Mouse (Mus musculus) cerebellum, adult 8-10 months (tissue): ENCODE measurements around the gene Coq8a.

Source experiments
- DNase-seq: peaks from one replicate; pipeline ENCODE4 v3.0.0; 2022

Coq8a gene

DNA sequence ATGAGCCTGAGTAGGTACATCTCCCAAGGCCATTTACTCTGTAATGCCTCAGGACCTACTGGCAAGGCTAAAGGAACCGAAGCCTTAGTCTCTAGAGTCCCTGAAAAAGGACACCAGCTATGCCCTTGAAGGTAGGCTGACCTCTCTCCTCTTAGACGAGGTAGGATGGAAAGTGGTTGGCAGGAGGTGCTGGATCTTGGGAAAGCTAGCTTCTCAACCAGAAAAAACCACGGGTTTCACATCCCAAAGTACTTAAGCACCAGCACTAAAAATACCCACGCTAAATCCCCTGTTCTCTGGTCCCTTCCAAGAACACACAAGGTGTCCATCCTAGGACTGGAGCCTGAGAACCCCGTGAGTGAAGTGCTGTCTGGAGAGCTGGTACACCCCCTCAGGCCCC lies 26.4 kb downstream of the Coq8a start:
- DNase-seq = no peak

GRCm38 (mm10) chr1:180172600-180172999 lies 26.8 kb downstream of the Coq8a start:
- DNase-seq = no peak

GRCm38 (mm10) chr1:180171883-180172282 lies 27.5 kb downstream of the Coq8a start:
- no peak for DNase-seq

DNA sequence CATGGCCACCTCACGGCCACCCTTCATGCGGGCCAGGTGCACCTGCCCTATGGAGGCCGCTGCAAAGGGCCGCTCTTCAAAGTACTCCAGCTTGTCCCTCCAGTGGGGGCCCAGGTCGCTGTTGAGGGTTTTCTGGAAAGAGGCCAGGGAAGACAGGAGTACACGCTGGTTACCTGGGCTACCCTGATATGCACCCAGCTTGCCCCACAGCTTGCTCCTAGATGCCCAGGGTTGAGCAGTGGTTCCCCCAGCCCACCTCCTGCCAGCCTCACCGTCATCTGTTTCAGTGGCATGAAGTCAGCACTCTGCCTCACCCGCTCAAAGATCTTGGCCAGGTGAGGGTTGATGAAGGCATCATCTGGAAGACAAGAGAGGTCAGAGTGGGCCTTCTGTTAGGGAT lies 29.3 kb downstream of the Coq8a start:
- no peak for DNase-seq

DNA sequence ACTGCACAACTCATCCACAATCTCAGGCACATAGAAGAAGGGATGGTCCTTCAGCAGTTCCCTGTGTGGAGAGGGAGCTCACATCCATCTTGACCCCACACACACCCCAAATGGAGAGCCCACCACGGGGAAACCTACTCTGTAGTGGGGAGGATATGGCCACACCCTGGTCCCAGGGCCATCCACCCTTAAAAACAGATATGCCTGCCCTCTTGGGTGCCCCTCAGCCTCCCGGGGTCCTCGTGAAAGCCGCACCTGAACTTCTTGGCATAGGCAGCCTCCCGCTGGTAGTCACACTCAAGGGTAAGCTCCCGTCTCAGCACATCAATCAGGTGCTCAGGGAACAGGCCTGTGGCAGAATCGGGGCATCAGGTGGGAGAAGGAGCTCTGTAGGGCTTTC lies 30.2 kb downstream of the Coq8a start:
- no peak for DNase-seq

DNA sequence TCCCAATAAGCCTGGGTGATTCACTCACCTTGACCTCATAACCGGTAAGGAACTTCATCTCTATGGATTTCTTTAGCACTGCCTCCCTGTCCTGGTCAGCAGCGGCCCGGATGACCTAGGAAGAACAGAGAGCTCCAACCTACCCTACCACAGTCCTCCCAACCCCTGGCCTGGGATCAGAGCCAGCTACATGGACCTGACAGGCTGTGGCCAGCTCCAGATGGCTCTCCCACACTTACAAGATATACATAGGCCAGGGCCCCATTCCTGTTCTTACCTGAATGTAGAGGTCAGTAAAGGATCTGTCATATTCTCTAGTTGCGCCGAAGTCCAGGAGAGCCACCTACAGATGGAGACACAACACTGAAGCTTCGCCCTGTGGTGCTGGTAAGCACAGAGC lies 31.1 kb downstream of the Coq8a start:
- DNase-seq = no peak

DNA sequence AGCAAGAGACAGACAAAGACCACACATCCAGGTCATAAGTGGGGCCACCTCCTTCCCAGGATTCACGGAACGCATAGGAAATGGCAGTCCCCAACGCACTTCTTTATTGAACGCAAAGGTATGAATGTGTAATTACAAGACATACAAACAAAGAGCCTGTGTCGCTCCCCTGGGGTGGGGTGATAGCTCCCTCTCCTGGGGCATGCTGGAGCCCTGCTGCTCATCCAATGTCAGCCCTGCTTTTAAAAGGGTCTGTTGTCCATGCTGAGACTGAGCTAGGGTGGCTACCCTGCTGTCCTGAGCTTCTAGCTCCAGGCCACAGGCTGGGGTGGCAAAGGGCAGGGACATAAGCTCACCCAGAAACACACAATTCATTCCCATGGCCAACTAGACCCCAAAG lies 32.9 kb downstream of the Coq8a start:
- no peak for DNase-seq

GRCm38 (mm10) chr1:180162986-180163385 lies 36.4 kb downstream of the Coq8a start:
- DNase-seq = no peak

DNA sequence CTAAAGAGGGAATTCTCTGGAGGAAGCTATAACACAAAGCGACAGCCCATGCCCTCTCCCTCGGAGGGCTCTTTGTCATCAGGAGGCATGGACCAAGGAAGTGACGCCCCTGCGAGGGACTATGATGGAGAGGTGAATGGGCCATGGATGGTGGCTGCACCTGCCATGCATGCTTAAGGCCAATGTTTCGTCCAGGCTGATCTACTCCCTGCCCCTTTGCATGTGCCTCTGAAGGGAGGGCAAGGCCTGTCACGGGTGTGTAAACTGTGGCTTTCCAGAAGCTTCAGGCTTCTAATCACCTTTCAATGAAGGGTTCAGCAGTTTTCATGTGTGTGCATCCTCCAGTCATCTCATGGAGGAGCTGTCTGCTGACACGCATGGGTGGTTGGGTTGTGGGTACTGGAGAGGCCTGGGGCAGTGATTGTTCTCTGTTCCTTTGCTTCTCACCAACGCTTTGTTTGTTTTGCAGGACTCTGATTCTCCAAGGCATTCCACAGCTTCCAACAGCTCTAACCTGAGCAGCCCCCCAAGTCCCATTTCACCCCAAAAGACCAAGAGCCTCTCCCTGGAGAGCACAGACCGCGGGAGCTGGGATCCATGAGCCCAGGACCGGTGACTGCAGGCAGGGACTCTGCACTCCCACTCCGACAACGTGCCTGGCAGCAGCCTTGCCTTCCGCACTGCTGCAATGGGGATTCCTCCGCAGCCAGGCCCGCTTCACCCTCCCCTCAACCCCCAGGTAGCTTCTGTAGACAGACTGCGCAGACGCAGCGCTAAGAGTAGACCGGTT lies 37.6 kb downstream of the Coq8a start:
- DNase-seq = no peak

- DNase-seq = no peak
These were observed 38.2 kb downstream of the Coq8a start for GRCm38 (mm10) chr1:180161160-180161559.

DNA sequence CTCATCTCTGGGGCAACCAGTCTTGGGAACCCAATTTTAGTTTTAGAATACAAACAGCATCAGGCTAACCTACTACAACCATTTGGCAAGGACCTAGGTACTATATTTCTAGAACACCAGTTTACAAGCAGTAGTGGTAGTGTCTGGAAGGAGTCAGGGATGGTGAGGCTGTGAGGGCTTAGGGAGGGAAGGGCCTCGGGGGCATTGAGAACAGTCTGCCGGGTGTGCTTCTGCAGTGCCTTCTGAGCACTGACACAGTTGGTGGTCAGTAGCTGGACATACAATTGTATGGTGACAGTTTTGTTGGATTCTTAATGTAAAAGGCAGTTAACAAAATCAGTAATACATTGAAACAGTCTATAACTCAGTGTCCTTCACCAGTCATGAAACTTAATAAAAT lies 38.9 kb downstream of the Coq8a start:
- DNase-seq = no peak

- no peak for DNase-seq
These were observed 40.8 kb downstream of the Coq8a start for GRCm38 (mm10) chr1:180158648-180159047.

GRCm38 (mm10) chr1:180151191-180151590 lies 48.2 kb downstream of the Coq8a start:
- DNase-seq = no peak

DNA sequence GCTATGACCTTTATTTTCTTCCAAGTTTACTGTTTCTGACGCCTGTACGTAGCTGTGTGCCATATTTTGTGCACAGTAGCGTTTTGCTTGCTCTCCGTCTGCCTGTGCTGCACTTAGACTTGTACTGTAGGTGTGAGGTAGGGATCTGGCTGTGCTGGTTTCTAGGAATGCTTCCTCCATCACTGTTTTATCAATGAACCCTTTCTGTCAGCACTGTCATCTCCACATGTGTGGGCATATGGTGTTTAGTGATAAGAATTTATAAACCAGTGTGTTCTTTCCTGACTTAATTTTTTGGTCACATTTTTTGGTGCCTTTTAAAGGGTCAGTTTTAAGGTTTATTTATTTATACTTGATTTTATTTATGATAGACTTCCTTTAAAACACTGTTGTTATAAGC lies 50.8 kb downstream of the Coq8a start:
- no peak for DNase-seq

GRCm38 (mm10) chr1:180148036-180148435 lies 51.4 kb downstream of the Coq8a start:
- no peak for DNase-seq

DNA sequence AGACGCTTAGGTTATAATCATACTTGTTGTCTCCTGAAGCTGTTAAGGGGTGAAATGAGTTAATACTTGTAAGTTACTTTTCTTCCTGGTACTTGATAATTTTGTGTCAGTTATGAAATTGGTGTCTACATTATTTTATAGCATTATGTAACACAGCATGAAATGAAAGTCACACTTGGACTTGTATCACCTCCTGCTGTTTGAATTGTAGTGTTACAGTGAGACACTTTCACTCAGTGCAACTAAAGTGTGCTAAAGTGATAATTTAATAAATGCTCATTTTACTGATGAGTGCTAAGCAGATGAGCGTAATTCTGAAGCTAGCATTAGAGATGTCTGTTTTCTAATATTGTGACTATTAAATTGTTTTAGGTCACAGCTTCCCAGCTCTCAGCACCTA lies 58.4 kb downstream of the Coq8a start:
- no peak for DNase-seq

- DNase-seq = no peak
These were observed 60.2 kb downstream of the Coq8a start for GRCm38 (mm10) chr1:180139158-180139557.

GRCm38 (mm10) chr1:180132187-180132586 lies 67.2 kb downstream of the Coq8a start:
- DNase-seq = no peak

DNA sequence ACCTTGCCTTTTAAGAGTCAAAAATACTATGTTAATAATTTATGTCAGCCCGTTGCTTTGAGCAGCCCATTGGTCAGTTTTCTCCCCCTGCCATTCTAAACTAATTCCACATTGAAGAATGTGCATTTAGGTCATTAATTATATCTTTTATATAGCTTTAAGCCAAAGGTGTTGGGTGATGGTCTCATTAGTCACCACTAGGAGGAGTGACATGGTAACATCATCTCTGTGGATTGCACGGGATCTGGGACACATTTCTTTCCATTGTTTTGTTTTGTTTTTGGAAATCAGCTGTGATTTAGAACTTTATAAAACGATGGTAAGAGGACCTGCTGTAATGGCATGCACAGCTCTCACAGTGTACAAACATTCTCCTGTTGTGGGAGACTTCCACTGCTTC lies 68.0 kb downstream of the Coq8a start:
- DNase-seq = no peak

DNA sequence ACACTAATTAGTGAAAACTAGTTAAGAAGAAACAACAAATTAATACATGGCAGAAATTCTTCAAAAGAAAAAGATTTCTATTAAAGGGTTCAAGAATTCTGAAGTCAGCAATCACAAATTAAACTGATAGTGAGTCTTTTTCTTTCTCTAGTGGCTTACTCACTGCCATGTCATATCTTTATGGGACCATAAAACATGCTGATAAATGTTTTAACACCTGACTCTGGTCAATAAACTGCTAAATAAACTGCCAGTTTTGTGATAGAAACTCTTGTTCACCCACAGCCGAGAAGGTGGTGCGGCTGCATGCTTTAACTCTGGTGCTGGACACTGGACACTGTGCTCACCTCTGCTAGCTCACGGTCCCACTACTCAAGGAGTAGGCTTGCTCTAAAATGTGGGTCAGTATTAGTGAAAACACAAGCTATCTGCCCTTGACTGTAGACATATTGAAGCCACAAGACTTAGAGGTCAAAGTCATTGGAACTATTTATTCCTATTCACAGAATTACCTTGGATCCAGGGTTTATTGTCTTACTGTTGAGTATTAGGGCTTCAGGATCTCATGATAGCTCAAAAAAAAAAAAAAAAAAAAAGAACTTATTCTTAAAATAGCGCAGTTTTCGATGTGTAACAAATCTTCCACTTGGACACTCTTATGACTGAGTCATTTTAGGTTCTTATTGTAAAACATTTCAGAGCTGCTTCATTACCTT lies 71.2 kb downstream of the Coq8a start:
- DNase-seq = no peak

- no peak for DNase-seq
These were observed 81.2 kb downstream of the Coq8a start for GRCm38 (mm10) chr1:180118233-180118632.

- no peak for DNase-seq
These were observed 82.9 kb downstream of the Coq8a start for GRCm38 (mm10) chr1:180116525-180116924.
